Mouse (Mus musculus) liver, embryonic 14.5 days (tissue): Measurements from ENCODE around the gene Mab21l3.

Source experiments
- CTCF ChIP-seq: IDR thresholded peaks from 2 replicates; pipeline ENCODE4 v1.5.1; 2016; ENCODE audit warnings: antibody characterized with exemption, low read depth, control low read depth
- EP300 ChIP-seq: IDR thresholded peaks from 2 replicates; pipeline ENCODE4 v1.6.1; 2016; ENCODE audit warnings: antibody characterized with exemption, low read depth

DNA sequence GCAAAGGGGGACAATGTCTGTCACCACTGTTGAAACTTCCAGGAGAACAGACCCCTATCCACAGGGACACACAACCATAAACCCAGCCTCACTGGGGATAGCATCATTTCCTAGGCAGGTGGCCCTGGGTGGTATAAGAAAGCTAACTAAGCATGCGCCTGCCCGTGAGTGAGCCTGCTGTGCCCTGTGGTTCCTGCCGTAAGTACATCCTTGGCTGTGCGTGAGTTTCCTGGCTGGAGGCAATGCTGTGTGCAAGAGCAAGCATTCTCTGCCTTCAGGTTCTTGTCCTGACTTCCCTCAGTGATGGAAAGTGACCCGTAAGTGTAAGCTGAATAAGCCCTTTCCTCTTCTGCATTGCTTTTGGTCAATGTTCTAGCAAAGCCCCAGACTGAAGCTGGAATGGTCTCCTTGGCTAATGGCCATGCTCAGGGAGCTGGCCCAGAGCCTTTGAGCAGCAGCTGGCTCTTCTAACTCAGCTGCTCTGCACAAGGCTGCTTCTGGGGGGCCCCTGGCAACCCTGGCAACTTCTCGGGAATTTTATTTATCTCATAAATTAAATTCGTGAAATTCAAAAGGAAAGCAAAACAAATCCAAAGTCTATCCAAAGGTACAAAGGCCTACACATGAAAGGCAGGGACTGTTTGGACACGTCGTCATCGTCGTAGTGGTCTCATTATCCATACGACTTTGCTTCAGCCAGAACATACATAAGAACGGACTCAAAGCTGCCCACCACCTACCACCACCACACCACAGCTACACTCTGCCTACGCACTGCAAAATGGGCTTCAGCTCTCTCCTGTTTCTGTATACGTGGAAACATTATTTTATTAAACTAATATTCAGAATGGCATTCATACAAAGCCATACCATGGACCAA, 50.7 kb downstream of the Mab21l3 start:
- TF ChIP-seq CTCF (no peak), EP300 (no peak)
